Mouse (Mus musculus): ENCODE data around the gene Skint7. TPM values are rescaled to one million over a fixed set of nuclear protein-coding genes. Genes with fewer than 3 reads are reported as not detected.
"Not testable (repeated sequence)": the region's sequence is repeated elsewhere in the genome, so short reads cannot be mapped to it uniquely, and the experiment has no call there.

The Skint7 gene
- total RNA-seq (2021): under 1 TPM in 1 of 2 experiments, not detected in 1; 0.20 TPM

GRCm38 (mm10) chr4:111972623-111973022, at the start of gene Skint7:
TSS of gene Skint7 (plus strand) at chr4:111972923.
- DNase-seq: no peak

- no peak for DNase-seq
These were observed 11.4 kb upstream of the Skint7 start for GRCm38 (mm10) chr4:111961309-111961708.

- DNase-seq: not testable (repeated sequence)
These were observed 9.5 kb upstream of the Skint7 start for GRCm38 (mm10) chr4:111963241-111963640.

- no peak for DNase-seq
These were observed 9.1 kb upstream of the Skint7 start for GRCm38 (mm10) chr4:111963669-111964068.

- DNase-seq: no peak
These were observed 33.2 kb downstream of the Skint7 start, which contains the start of gene Skint1 for GRCm38 (mm10) chr4:112005969-112006368. TSS of gene Skint1 (plus strand) at chr4:112006269.

Other genes starting within 250 kb of the Skint7 start
- not detected for gene Slc5a9, start 70.0 kb upstream of the Skint7 start, total RNA-seq (2021)
- not detected for gene Skint8, start 53.5 kb upstream of the Skint7 start, total RNA-seq (2021)
- gene Skint1, start 33.3 kb downstream of the Skint7 start, total RNA-seq (2021): not detected
- not detected for gene Skint4, start 99.1 kb downstream of the Skint7 start, total RNA-seq (2021)